Mouse (Mus musculus): Measurements from ENCODE around the gene Smdt1. TPM values are rescaled to one million over a fixed set of nuclear protein-coding genes. Genes with fewer than 3 reads are reported as not detected.

Smdt1 gene
- polyA plus RNA-seq, 1 experiment from 2014 or later = 321 TPM

GRCm38 (mm10) chr15:82345820-82346470 is 7.2 kb downstream of the Smdt1 start:
- peak overlapping the region; percentile 78 for H3K9ac ChIP-seq
- ATAC-seq = peak; percentile 99
- peak overlapping the region; percentile 81 for H3K27ac ChIP-seq
- peak overlapping the region; percentile 63 for H3K4me3 ChIP-seq
- H3K4me2 ChIP-seq = peak overlapping the region; percentile 93
- peaks cover 4% of the 10 kb centered on the region for H3K27me3 ChIP-seq
- H3K4me1 ChIP-seq = peaks cover 19% of the 10 kb centered on the region
- H3K36me3 ChIP-seq (ENCODE audit: poor library complexity, severe bottlenecking) = peaks cover 38% of the 10 kb centered on the region
- under 1% methylated on average over 51 of the region's 51 CpGs for WGBS
- no peaks in the 10 kb centered on the region for H3K9me3 ChIP-seq (replicated peaks)

DNA sequence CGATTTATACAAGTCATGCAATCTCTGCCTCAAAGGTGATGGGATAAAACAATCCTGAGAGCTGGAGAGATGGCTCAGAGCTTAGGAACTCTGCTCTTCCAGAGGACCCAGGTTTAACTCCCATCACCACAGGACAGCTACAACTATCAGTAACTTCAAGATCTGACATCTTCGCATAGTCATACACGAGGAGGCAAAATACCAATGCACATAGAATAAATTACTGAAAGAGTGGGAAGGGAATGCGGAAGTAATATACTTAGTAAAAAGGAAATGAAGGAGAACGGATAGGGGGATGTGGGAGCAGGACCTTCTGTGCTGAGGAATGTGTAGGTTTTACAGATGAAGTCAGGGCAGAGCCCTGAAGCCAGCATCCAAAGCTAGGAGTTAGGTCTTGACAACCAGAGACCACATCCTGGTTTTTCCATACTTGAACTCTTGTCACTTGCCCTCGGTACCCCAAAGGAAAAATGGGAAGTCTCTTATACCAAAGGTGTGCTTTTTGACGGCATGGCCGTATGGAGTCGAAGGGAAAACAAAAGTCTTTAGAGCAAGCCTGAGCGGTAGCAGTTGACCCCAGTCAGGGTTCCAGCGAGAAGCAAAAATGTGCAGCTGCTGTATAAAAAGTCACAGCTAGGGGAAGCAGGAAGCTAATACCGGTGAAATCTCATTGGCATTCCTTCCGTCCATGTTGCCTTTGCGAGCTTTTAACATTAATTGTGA is 8.0 kb downstream of the Smdt1 start:
- H3K9me3 ChIP-seq (replicated peaks) = no peaks in the 10 kb centered on the region
- peak overlapping the region; percentile 93 for H3K4me2 ChIP-seq
- H3K4me1 ChIP-seq = peaks cover 15% of the 10 kb centered on the region
- 66% methylated on average over 14 of the region's 14 CpGs for WGBS
- H3K9ac ChIP-seq = peak overlapping the region; percentile 78
- ATAC-seq = no peak
- H3K27ac ChIP-seq = peak overlapping the region; percentile 81; the same call in 1 of the 2 replicates
- H3K36me3 ChIP-seq (ENCODE audit: poor library complexity, severe bottlenecking) = peaks cover 39% of the 10 kb centered on the region
- H3K27me3 ChIP-seq = no peaks in the 10 kb centered on the region
- peak overlapping the region; percentile 63 for H3K4me3 ChIP-seq

GRCm38 (mm10) chr15:82347303-82347676 is 8.5 kb downstream of the Smdt1 start:
- no peak overlapping the region for H3K27ac ChIP-seq
- H3K9ac ChIP-seq = peak overlapping the region; percentile 78; the same call in 1 of the 2 replicates
- H3K9me3 ChIP-seq (replicated peaks) = no peaks in the 10 kb centered on the region
- peaks cover 39% of the 10 kb centered on the region for H3K36me3 ChIP-seq (ENCODE audit: poor library complexity, severe bottlenecking)
- ATAC-seq = no peak
- peak overlapping the region; percentile 63 for H3K4me3 ChIP-seq
- WGBS = 87% methylated on average over 4 of the region's 4 CpGs
- peaks cover 20% of the 10 kb centered on the region for H3K4me1 ChIP-seq
- H3K27me3 ChIP-seq = no peaks in the 10 kb centered on the region
- peak overlapping the region; percentile 93 for H3K4me2 ChIP-seq

GRCm38 (mm10) chr15:82347852-82348251 is 9.1 kb downstream of the Smdt1 start:
- H3K4me2 ChIP-seq = peak overlapping the region; percentile 93; the same call in 1 of the 2 replicates

DNA sequence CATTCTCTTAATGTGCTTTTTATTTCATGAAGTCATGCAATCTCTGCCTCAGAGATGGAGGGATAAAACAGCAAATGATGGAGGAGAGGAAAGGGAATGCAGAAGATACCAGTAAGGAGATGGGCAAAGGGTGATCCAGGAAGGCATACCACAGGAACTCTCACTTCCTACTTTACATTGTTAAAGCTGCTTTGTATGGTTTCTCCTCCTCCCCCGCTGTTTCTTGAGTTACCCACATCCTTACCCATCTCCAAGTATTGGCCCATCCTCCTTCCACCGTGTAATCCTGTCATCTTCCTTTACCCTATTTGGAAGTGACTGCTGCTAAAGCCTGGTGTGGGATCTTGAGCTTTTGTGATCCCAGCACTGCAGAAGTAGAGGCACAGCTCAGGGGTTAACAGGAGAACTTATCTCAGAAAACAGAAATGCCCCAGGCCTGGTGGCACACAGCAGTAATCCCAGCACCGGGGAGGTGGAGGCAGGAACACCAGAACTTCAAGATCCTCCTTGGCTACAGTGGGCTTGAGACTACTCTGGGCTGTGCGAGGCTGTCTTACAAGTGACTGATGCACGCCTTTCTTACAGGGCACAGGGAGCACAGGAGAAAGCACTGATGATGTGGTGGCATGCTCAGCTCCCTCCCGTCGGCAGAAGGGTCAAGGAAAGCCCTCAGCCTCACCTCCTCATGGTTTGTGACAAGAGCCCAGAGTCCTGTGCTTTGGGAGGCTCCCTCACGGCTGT is 9.7 kb downstream of the Smdt1 start:
- no peak for ATAC-seq
- H3K36me3 ChIP-seq (ENCODE audit: poor library complexity, severe bottlenecking) = peaks cover 39% of the 10 kb centered on the region
- H3K27me3 ChIP-seq = no peaks in the 10 kb centered on the region
- 90% methylated on average over 8 of the region's 8 CpGs for WGBS
- no peak overlapping the region for H3K4me3 ChIP-seq
- no peak overlapping the region for H3K9ac ChIP-seq
- no peaks in the 10 kb centered on the region for H3K9me3 ChIP-seq (replicated peaks)
- no peak overlapping the region for H3K27ac ChIP-seq
- no peak overlapping the region for H3K4me2 ChIP-seq
- H3K4me1 ChIP-seq = peaks cover 31% of the 10 kb centered on the region

More at GRCm38 (mm10) chr15:82347852-82348251, 9.1 kb downstream of the Smdt1 start:
- Histone ChIP-seq H3K4me1 (peaks cover 26% of the 10 kb centered on the region), H3K4me3 (no peak overlapping the region), H3K9ac (no peak overlapping the region; the same call in 1 of the 2 replicates), H3K27me3 (no peaks in the 10 kb centered on the region), H3K36me3 (ENCODE audit: poor library complexity, severe bottlenecking) (peaks cover 39% of the 10 kb centered on the region), H3K27ac (no peak overlapping the region), H3K9me3 (replicated peaks) (no peaks in the 10 kb centered on the region)
- WGBS = 92% methylated on average over 12 of the region's 12 CpGs
- ATAC-seq = no peak

DNA sequence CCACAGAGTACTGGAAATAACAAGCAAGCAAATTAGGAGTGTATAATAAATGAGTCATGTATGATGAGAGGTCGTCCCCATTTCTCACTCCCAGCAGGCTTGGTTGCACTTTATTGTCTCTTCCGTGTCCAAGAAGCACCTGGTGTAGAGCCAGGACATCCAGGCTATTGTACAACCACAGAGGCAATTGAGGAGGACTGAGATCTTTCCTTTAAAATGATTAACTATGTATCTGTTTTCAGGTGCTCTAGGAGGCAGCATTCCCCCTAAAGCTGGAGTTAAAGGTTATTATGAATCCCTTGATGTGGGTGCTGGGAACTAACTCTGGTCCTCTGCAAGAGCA is 10.2 kb downstream of the Smdt1 start:
- H3K9me3 ChIP-seq (replicated peaks) = no peaks in the 10 kb centered on the region
- no peak overlapping the region for H3K27ac ChIP-seq
- no peak for ATAC-seq
- no peak overlapping the region for H3K4me3 ChIP-seq
- H3K4me1 ChIP-seq = peaks cover 33% of the 10 kb centered on the region
- 83% methylated on average over 2 of the region's 2 CpGs for WGBS
- no peak overlapping the region for H3K9ac ChIP-seq
- H3K27me3 ChIP-seq = no peaks in the 10 kb centered on the region
- peaks cover 39% of the 10 kb centered on the region for H3K36me3 ChIP-seq (ENCODE audit: poor library complexity, severe bottlenecking)
- no peak overlapping the region for H3K4me2 ChIP-seq

DNA sequence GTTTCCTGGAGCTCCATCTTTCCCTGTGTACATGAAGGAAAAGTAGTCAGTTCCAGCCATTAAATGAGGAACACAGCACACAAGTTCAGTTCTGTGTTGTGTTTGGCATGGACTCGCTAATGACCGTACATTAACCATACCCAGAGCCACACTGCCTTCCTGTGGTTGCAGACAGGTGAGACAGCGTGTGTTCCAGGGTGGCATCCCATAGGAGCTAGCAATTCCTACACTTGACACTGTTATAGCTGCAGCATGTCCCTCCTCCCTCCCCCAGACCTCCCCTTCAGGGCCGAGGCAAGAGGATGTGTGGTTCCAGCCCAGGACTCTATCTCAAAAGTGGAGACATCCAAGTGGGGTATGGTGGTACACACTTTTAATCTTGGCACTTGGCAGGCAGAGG is 11.6 kb downstream of the Smdt1 start:
- no peak overlapping the region for H3K27ac ChIP-seq
- H3K4me1 ChIP-seq = peaks cover 38% of the 10 kb centered on the region
- H3K36me3 ChIP-seq (ENCODE audit: poor library complexity, severe bottlenecking) = peaks cover 39% of the 10 kb centered on the region
- H3K4me2 ChIP-seq = no peak overlapping the region
- no peaks in the 10 kb centered on the region for H3K27me3 ChIP-seq
- H3K9me3 ChIP-seq (replicated peaks) = no peaks in the 10 kb centered on the region
- H3K4me3 ChIP-seq = no peak overlapping the region
- 91% methylated on average over 4 of the region's 4 CpGs for WGBS
- ATAC-seq = no peak
- H3K9ac ChIP-seq = no peak overlapping the region

DNA sequence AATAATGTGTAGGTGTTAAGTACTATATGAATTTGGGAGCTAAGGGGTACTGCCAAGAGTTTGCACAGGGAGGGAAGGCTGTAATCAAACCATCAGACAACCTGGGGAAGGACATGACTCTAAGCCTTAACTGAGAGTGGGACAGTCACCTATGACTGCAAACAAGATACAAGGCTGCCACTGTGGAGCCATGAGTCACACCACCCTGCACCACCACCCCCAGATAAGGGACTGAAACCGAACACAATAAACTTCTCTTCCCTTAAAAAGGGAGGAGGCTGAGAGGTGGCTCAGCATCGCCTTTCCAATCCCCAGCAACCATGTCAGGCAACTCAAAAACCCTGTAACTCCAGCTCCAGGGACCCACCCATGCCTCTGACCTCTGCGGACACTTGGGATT is 12.7 kb downstream of the Smdt1 start:
- H3K27ac ChIP-seq = no peak overlapping the region
- 87% methylated on average over 3 of the region's 3 CpGs for WGBS
- no peak overlapping the region for H3K4me3 ChIP-seq
- peaks cover 39% of the 10 kb centered on the region for H3K36me3 ChIP-seq (ENCODE audit: poor library complexity, severe bottlenecking)
- no peaks in the 10 kb centered on the region for H3K27me3 ChIP-seq
- no peaks in the 10 kb centered on the region for H3K9me3 ChIP-seq (replicated peaks)
- H3K4me1 ChIP-seq = peaks cover 37% of the 10 kb centered on the region
- no peak for ATAC-seq
- H3K9ac ChIP-seq = peak overlapping the region; percentile 18; the same call in 1 of the 2 replicates
- no peak overlapping the region for H3K4me2 ChIP-seq

- peak overlapping the region; percentile 83 for H3K4me3 ChIP-seq
- peak overlapping the region; percentile 96 for H3K9ac ChIP-seq
- no peaks in the 10 kb centered on the region for H3K9me3 ChIP-seq (replicated peaks)
- peaks cover 29% of the 10 kb centered on the region for H3K36me3 ChIP-seq (ENCODE audit: poor library complexity, severe bottlenecking)
- peak overlapping the region; percentile 77 for H3K4me2 ChIP-seq
- ATAC-seq = no peak
- H3K4me1 ChIP-seq = peaks cover 23% of the 10 kb centered on the region
- WGBS = 33% methylated on average over 14 of the region's 14 CpGs
- peak overlapping the region; percentile 81; the same call in 1 of the 2 replicates for H3K27ac ChIP-seq
- H3K27me3 ChIP-seq = no peaks in the 10 kb centered on the region
These were observed 14.5 kb downstream of the Smdt1 start for GRCm38 (mm10) chr15:82353078-82353744.

GRCm38 (mm10) chr15:82353745-82354113 is 15.0 kb downstream of the Smdt1 start:
- Histone ChIP-seq H3K36me3 (ENCODE audit: poor library complexity, severe bottlenecking) (peaks cover 24% of the 10 kb centered on the region), H3K9ac (peak overlapping the region; percentile 96), H3K4me1 (peaks cover 23% of the 10 kb centered on the region), H3K27me3 (no peaks in the 10 kb centered on the region), H3K9me3 (replicated peaks) (no peaks in the 10 kb centered on the region), H3K4me2 (peak overlapping the region; percentile 77), H3K27ac (peak overlapping the region; percentile 81), H3K4me3 (peak overlapping the region; percentile 83)
- peak; percentile 55 for ATAC-seq
- 0% methylated on average over 23 of the region's 23 CpGs for WGBS

DNA sequence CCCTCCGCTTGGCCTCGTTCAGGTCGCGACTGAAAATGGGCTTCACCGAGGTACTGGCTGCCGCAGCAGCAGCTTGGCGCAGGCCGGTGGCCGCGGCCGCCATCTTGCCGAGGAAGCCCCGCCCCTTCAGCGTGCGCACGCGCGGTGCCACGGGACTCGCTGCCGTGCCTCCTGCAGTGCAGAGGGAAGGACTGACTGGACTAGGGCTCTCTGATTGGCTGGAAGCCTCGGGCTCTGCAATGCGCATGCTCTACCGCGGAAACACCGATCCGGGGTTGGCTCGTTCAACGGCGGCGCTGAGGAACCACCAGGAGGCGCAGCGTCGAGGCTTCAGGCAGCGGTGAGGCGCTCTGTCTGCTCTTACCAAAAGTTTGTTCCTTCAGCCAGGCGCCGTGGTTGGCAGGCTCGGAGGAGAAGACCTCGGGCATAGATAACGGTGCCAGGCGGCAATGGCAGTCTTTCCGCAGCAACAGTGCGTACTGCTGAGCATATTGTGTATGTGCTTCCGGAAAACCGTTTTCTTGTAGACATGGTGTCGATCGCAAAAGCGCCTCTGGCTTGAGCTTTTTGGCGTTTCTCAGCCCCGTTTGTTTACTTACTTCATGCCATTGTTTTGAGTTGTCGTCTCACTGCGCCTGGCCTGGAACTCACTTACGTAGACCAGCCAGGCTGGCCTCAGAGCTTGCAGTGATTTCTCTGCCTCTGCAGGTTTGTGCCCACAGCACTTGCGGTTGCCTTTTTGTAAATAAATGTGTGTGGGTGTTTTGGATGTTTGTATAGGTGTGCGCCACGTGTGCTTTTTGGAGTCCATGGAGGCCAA is 15.6 kb downstream of the Smdt1 start, which contains the start of gene Ndufa6:
Gene Ndufa6 (minus strand): TSS at position 197 of the 820 bp plus-strand sequence.
- peak within 1 kb of the TSS; percentile 83 for H3K4me3 ChIP-seq
- H3K4me1 ChIP-seq = peaks cover 23% of the 10 kb centered on the region
- H3K4me2 ChIP-seq = peak within 1 kb of the TSS; percentile 77
- 2% methylated on average over 52 of the region's 57 CpGs for WGBS
- peak within 1 kb of the TSS; percentile 81 for H3K27ac ChIP-seq
- H3K27me3 ChIP-seq = no peaks in the 10 kb centered on the region
- peak within 1 kb of the TSS; percentile 96 for H3K9ac ChIP-seq
- ATAC-seq = peak; percentile 99
- no peaks in the 10 kb centered on the region for H3K9me3 ChIP-seq (replicated peaks)
- H3K36me3 ChIP-seq (ENCODE audit: poor library complexity, severe bottlenecking) = peaks cover 18% of the 10 kb centered on the region
